Mouse (Mus musculus) yolk sac, embryonic 10.5 days (tissue): ENCODE measurements around the gene Nanog.
"Not testable (repeated sequence)": the region's sequence is repeated elsewhere in the genome, so short reads cannot be mapped to it uniquely, and the experiment has no call there.

ENCODE experiments used
- DNase-seq: peaks from one replicate; pipeline ENCODE4 v3.0.0-alpha.2; 2017; ENCODE audit warnings: low spot score

Gene Nanog

GRCm38 (mm10) chr6:122702480-122703124 is 4.7 kb upstream of the Nanog start:
- peak; percentile 69 for DNase-seq

GRCm38 (mm10) chr6:122703251-122703650 is 4.0 kb upstream of the Nanog start:
- DNase-seq = no peak

GRCm38 (mm10) chr6:122703706-122704105 is 3.6 kb upstream of the Nanog start:
- DNase-seq = no peak

GRCm38 (mm10) chr6:122706337-122706840 is 900 bp upstream of the Nanog start:
- DNase-seq = no peak

GRCm38 (mm10) chr6:122708826-122709225 is 1.5 kb downstream of the Nanog start:
- no peak for DNase-seq

- no peak for DNase-seq
Observed at GRCm38 (mm10) chr6:122711455-122711854, 4.2 kb downstream of the Nanog start.

GRCm38 (mm10) chr6:122713116-122713515 is 5.8 kb downstream of the Nanog start:
- not testable (repeated sequence) for DNase-seq

GRCm38 (mm10) chr6:122714707-122715365 is 7.5 kb downstream of the Nanog start:
- no peak for DNase-seq

- no peak for DNase-seq
Observed at GRCm38 (mm10) chr6:122715886-122716285, 8.6 kb downstream of the Nanog start.

- peak; percentile 73 for DNase-seq
Observed at GRCm38 (mm10) chr6:122718224-122718623, 10.9 kb downstream of the Nanog start.

GRCm38 (mm10) chr6:122719942-122720341 is 12.7 kb downstream of the Nanog start:
- DNase-seq = peak; percentile 51

GRCm38 (mm10) chr6:122739952-122740351 is 32.7 kb downstream of the Nanog start:
- peak; percentile 80 for DNase-seq

- DNase-seq = no peak
Observed at GRCm38 (mm10) chr6:122741460-122742227, 34.4 kb downstream of the Nanog start.

GRCm38 (mm10) chr6:122742228-122742899 is 35.1 kb downstream of the Nanog start:
- peak; percentile 91 for DNase-seq

GRCm38 (mm10) chr6:122743353-122743752 is 36.1 kb downstream of the Nanog start:
- peak; percentile 71 for DNase-seq

GRCm38 (mm10) chr6:122744505-122745249 is 37.4 kb downstream of the Nanog start:
- DNase-seq = peak; percentile 18

- DNase-seq = no peak
Observed at GRCm38 (mm10) chr6:122750579-122750978, 43.3 kb downstream of the Nanog start.

- no peak for DNase-seq
Observed at GRCm38 (mm10) chr6:122755913-122756312, 48.6 kb downstream of the Nanog start.

GRCm38 (mm10) chr6:122758732-122759131 is 51.4 kb downstream of the Nanog start:
- DNase-seq = no peak

GRCm38 (mm10) chr6:122761011-122761599 is 53.8 kb downstream of the Nanog start:
- DNase-seq = peak; percentile 79

- DNase-seq = no peak
Observed at GRCm38 (mm10) chr6:122761901-122762300, 54.6 kb downstream of the Nanog start.
